Mouse (Mus musculus) forelimb bud, embryonic 11.5 days (tissue): ENCODE data around the gene Msh5.
"Not testable (repeated sequence)": the region's sequence is repeated elsewhere in the genome, so short reads cannot be mapped to it uniquely, and the experiment has no call there.

ENCODE experiments used
- DNase-seq: peaks from one replicate; pipeline ENCODE4 v3.0.0-alpha.2; 2012; ENCODE audit warnings: low read depth, low spot score

Msh5 gene

GRCm38 (mm10) chr17:35048932-35049440 lies 2.4 kb upstream of the Msh5 start:
- DNase-seq: no peak

GRCm38 (mm10) chr17:35048149-35048931 lies 1.8 kb upstream of the Msh5 start:
- DNase-seq: no peak

GRCm38 (mm10) chr17:35047688-35048087 lies 1.1 kb upstream of the Msh5 start:
- no peak for DNase-seq

- DNase-seq: no peak
These were observed 501 bp downstream of the Msh5 start for GRCm38 (mm10) chr17:35045807-35046680.

- DNase-seq: no peak
These were observed 1.4 kb downstream of the Msh5 start for GRCm38 (mm10) chr17:35044904-35045806.

- DNase-seq: no peak
These were observed 2.8 kb downstream of the Msh5 start for GRCm38 (mm10) chr17:35043794-35044193.

- no peak for DNase-seq
These were observed 7.2 kb downstream of the Msh5 start for GRCm38 (mm10) chr17:35039121-35039873.

GRCm38 (mm10) chr17:35034896-35035295 lies 11.6 kb downstream of the Msh5 start:
- DNase-seq: no peak

GRCm38 (mm10) chr17:35033703-35034102 lies 12.8 kb downstream of the Msh5 start:
- DNase-seq: not testable (repeated sequence)

GRCm38 (mm10) chr17:35032323-35032870 lies 14.1 kb downstream of the Msh5 start:
- no peak for DNase-seq

GRCm38 (mm10) chr17:35031880-35032279 lies 14.7 kb downstream of the Msh5 start:
- no peak for DNase-seq

GRCm38 (mm10) chr17:35031272-35031671 lies 15.3 kb downstream of the Msh5 start:
- no peak for DNase-seq

- no peak for DNase-seq
These were observed 16.6 kb downstream of the Msh5 start for GRCm38 (mm10) chr17:35029691-35030532.

- no peak for DNase-seq
These were observed 18.2 kb downstream of the Msh5 start for GRCm38 (mm10) chr17:35028315-35028714.

GRCm38 (mm10) chr17:35027277-35028068 lies 19.1 kb downstream of the Msh5 start, which contains the start of gene Sapcd1:
Sapcd1 (minus strand) TSS chr17:35028016.
- no peak for DNase-seq

- DNase-seq: no peak
These were observed 20.3 kb downstream of the Msh5 start for GRCm38 (mm10) chr17:35026206-35026605.

GRCm38 (mm10) chr17:35024691-35025488 lies 21.7 kb downstream of the Msh5 start:
- DNase-seq: no peak

- no peak for DNase-seq
These were observed 22.3 kb downstream of the Msh5 start for GRCm38 (mm10) chr17:35024261-35024660.
